ENCODE assay signal across 12 mouse cellular contexts in the genomic region with DNA sequence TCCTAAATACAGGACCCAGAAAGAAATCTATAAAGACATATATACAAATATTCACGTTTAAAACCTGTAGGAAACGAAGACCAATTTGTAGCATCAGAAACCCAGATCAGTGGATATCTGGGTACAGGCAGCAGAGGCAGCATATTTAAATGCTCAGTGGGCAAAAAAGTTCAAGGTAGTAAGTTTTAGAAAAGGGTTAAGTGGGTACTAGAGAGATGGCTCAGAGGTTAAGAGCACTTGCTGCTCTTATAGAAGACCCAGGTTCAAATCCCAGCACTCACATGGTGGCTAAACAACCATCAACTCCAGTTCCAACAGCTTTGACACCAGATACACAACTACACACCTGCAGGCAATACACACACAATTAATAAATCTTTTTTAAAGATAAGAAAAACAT. TPM values are rescaled to one million over a fixed set of nuclear protein-coding genes. Genes with fewer than 3 reads are reported as not detected.
A peak's percentile ranks its signal among the peaks of the same experiment; 100 is the strongest.
DNase-seq lines count a peak whose midpoint lies in the region; ATAC-seq lines count a peak whose summit lies in the region.
"Had no signal": no experiment of that assay in that cellular context is flagged by ENCODE, and none has a peak within 500 bp of the region (broad histone marks: within the 10 kb centered on the region; RNA-seq: fewer than 3 reads in every experiment).

No protein-coding gene starts in this region.

- peaks cover 10% of the 10 kb centered on the region; the same call in 1 of the 2 replicates for H3K4me1 ChIP-seq in hindbrain, embryonic 14.5 days (replicated peaks; ENCODE audit: control insufficient read depth, insufficient read depth, low read length)
- peaks cover 3% of the 10 kb centered on the region; the same call in 1 of the 2 replicates for H3K4me1 ChIP-seq in hindbrain, embryonic 11.5 days (replicated peaks; ENCODE audit: control insufficient read depth, insufficient read depth, low read length)
- H3K4me1 ChIP-seq in neural tube, embryonic 15.5 days = peaks cover 22% of the 10 kb centered on the region
- H3K4me1 ChIP-seq in forebrain, embryonic 14.5 days (ENCODE audit: control insufficient read depth, insufficient read depth, low read length) = peaks cover 12% of the 10 kb centered on the region

- peak overlapping the region; percentile 65; the same call in 1 of the 2 replicates for H3K4me2 ChIP-seq in hindbrain, embryonic 14.5 days (replicated peaks)
- no peak overlapping the region for H3K4me2 ChIP-seq in hindbrain, embryonic 11.5 days (replicated peaks; ENCODE audit: low read depth, low read length)
- peak overlapping the region; percentile 94; the same call in 1 of the 2 replicates for H3K4me2 ChIP-seq in neural tube, embryonic 15.5 days
- peak overlapping the region; percentile 58 for H3K4me2 ChIP-seq in forebrain, embryonic 14.5 days (ENCODE audit: low read length)

- no peak for ATAC-seq in hindbrain, embryonic 14.5 days (ENCODE audit: low FRiP score)
- ATAC-seq in hindbrain, embryonic 11.5 days (ENCODE audit: low FRiP score) = no peak
- no peak for ATAC-seq in neural tube, embryonic 15.5 days (ENCODE audit: low FRiP score)
- no peak for ATAC-seq in forebrain, embryonic 14.5 days
- no peak for ATAC-seq in granulocyte monocyte progenitor cell, adult 5-6 weeks (replicated peaks; ENCODE audit: poor library complexity, severe bottlenecking)

- no peaks in the 10 kb centered on the region for H3K27me3 ChIP-seq in hindbrain, embryonic 14.5 days (ENCODE audit: control insufficient read depth, insufficient read depth, low read length)
- no peaks in the 10 kb centered on the region for H3K27me3 ChIP-seq in hindbrain, embryonic 11.5 days (ENCODE audit: control insufficient read depth, insufficient read depth, low read length)
- no peaks in the 10 kb centered on the region for H3K27me3 ChIP-seq in neural tube, embryonic 15.5 days (replicated peaks)
- H3K27me3 ChIP-seq in forebrain, embryonic 14.5 days (replicated peaks; ENCODE audit: control insufficient read depth, insufficient read depth, low read length) = no peaks in the 10 kb centered on the region

- no peak overlapping the region for H3K9ac ChIP-seq in hindbrain, embryonic 14.5 days
- H3K9ac ChIP-seq in hindbrain, embryonic 11.5 days (ENCODE audit: low read depth, low read length) = no peak overlapping the region
- no peak overlapping the region for H3K9ac ChIP-seq in neural tube, embryonic 15.5 days (replicated peaks)
- H3K9ac ChIP-seq in forebrain, embryonic 14.5 days (ENCODE audit: low read length) = no peak overlapping the region

- intact Hi-C loops in gastrocnemius, postnatal 36 days (cut with DNase I) = loop anchor here (5.0 kb wide), 1 partner anchor 265 kb away; no protein-coding TSS in a partner anchor

- no peaks in the 10 kb centered on the region for H3K9me3 ChIP-seq in hindbrain, embryonic 14.5 days (ENCODE audit: control insufficient read depth, low read length)
- no peaks in the 10 kb centered on the region for H3K9me3 ChIP-seq in hindbrain, embryonic 11.5 days (ENCODE audit: control insufficient read depth, low read length)
- no peaks in the 10 kb centered on the region for H3K9me3 ChIP-seq in neural tube, embryonic 15.5 days (replicated peaks)
- no peaks in the 10 kb centered on the region for H3K9me3 ChIP-seq in forebrain, embryonic 14.5 days (replicated peaks; ENCODE audit: control insufficient read depth, low read length)

- H3K27ac ChIP-seq in hindbrain, embryonic 14.5 days = no peak overlapping the region
- H3K27ac ChIP-seq in hindbrain, embryonic 11.5 days (ENCODE audit: low read depth, low read length) = no peak overlapping the region
- H3K27ac ChIP-seq in neural tube, embryonic 15.5 days (replicated peaks) = no peak overlapping the region
- H3K27ac ChIP-seq in forebrain, embryonic 14.5 days (ENCODE audit: low read depth, low read length) = no peak overlapping the region
- H3K27ac ChIP-seq: heart, adult 2 months had no signal

- H3K36me3 ChIP-seq in hindbrain, embryonic 14.5 days (replicated peaks; ENCODE audit: control insufficient read depth, insufficient read depth) = peaks cover 11% of the 10 kb centered on the region
- no peaks in the 10 kb centered on the region for H3K36me3 ChIP-seq in hindbrain, embryonic 11.5 days (ENCODE audit: control insufficient read depth, insufficient read depth, low read length)
- peaks cover 10% of the 10 kb centered on the region; the same call in 1 of the 2 replicates for H3K36me3 ChIP-seq in neural tube, embryonic 15.5 days
- H3K36me3 ChIP-seq in forebrain, embryonic 14.5 days (ENCODE audit: control insufficient read depth, insufficient read depth, low read length) = peaks cover 12% of the 10 kb centered on the region

- H3K4me3 ChIP-seq in hindbrain, embryonic 14.5 days (replicated peaks; ENCODE audit: low read length) = no peak overlapping the region
- H3K4me3 ChIP-seq in hindbrain, embryonic 11.5 days (ENCODE audit: low read depth, low read length) = no peak overlapping the region
- no peak overlapping the region for H3K4me3 ChIP-seq in neural tube, embryonic 15.5 days (replicated peaks)
- H3K4me3 ChIP-seq in forebrain, embryonic 14.5 days (ENCODE audit: low read depth, low read length) = no peak overlapping the region

- 76% methylated on average over 2 of the region's 2 CpGs for WGBS in hindbrain, embryonic 14.5 days
- 87% methylated on average over 2 of the region's 2 CpGs for WGBS in hindbrain, embryonic 11.5 days
- WGBS in neural tube, embryonic 15.5 days = 83% methylated on average over 2 of the region's 2 CpGs
- WGBS in forebrain, embryonic 14.5 days = 80% methylated on average over 2 of the region's 2 CpGs

- DNase-seq in hindbrain, embryonic 14.5 days (ENCODE audit: low spot score) = no peak
- DNase-seq in hindbrain, embryonic 11.5 days (ENCODE audit: low spot score) = no peak
- no peak for DNase-seq in neural tube, embryonic 10.5 days (ENCODE audit: extremely low spot score, low spot score)
- no peak for DNase-seq in forebrain, embryonic 14.5 days (ENCODE audit: low spot score)
- DNase-seq in gastrocnemius, postnatal 36 days = no peak
- DNase-seq: cerebellum, postnatal 14 days; heart, adult 2 months; kidney, postnatal 10 days; left cerebral cortex, postnatal 4 days; right cerebral cortex, postnatal 4 days had no signal

RNA-seq across cellular contexts. Expression of a gene that starts 1.3 kb away (rescaled TPM):
- polyA plus RNA-seq in hindbrain, embryonic 14.5 days (2014; fragmentation: Nextera tagmentation; extraction: Ambion mirVana) = 68.5 and 70.5 TPM in 2 replicates
- polyA plus RNA-seq in hindbrain, embryonic 11.5 days (2014; fragmentation: Nextera tagmentation; extraction: Ambion mirVana) = 84.7 and 87.6 TPM in 2 replicates
- polyA plus RNA-seq in neural tube, embryonic 15.5 days (2015; fragmentation: Nextera tagmentation; extraction: Ambion mirVana) = 68.0 and 80.3 TPM in 2 replicates
- 84.5 and 85.5 TPM in 2 replicates for polyA plus RNA-seq in forebrain, embryonic 14.5 days (2014; fragmentation: Nextera tagmentation; extraction: Ambion mirVana)
- total RNA-seq in granulocyte monocyte progenitor cell, adult 5-6 weeks (2014; fragmentation: Nextera tagmentation) = 40.9 and 101 TPM in 2 replicates
- total RNA-seq in granulocyte monocyte progenitor cell, adult 5-6 weeks (2017) = 69.2 and 69.6 TPM in 2 replicates
- total RNA-seq in gastrocnemius, postnatal 36 days (2021) = 10 to 100 TPM; 13.3 to 17.3 TPM

RNA-seq across cellular contexts. Expression of a gene that starts 1.4 kb away (rescaled TPM):
- 30.8 and 31.5 TPM in 2 replicates for polyA plus RNA-seq in hindbrain, embryonic 14.5 days (2014; fragmentation: Nextera tagmentation; extraction: Ambion mirVana)
- polyA plus RNA-seq in hindbrain, embryonic 11.5 days (2014; fragmentation: Nextera tagmentation; extraction: Ambion mirVana) = 24.5 and 27.2 TPM in 2 replicates
- 26.4 and 31.8 TPM in 2 replicates for polyA plus RNA-seq in neural tube, embryonic 15.5 days (2015; fragmentation: Nextera tagmentation; extraction: Ambion mirVana)
- polyA plus RNA-seq in forebrain, embryonic 14.5 days (2014; fragmentation: Nextera tagmentation; extraction: Ambion mirVana) = 36.2 and 40.7 TPM in 2 replicates
- total RNA-seq in granulocyte monocyte progenitor cell, adult 5-6 weeks (2014; fragmentation: Nextera tagmentation) = 18.1 and 21.1 TPM in 2 replicates
- total RNA-seq in granulocyte monocyte progenitor cell, adult 5-6 weeks (2017) = 12.4 and 13.5 TPM in 2 replicates
- total RNA-seq in gastrocnemius, postnatal 36 days (2021) = 1 to 10 TPM; 3.8 to 5.1 TPM

RNA-seq across cellular contexts. Expression of a gene that starts 57.0 kb away (rescaled TPM):
- 2.5 and 3.0 TPM in 2 replicates for polyA plus RNA-seq in hindbrain, embryonic 14.5 days (2014; fragmentation: Nextera tagmentation; extraction: Ambion mirVana)
- 1.0 and 1.3 TPM in 2 replicates for polyA plus RNA-seq in hindbrain, embryonic 11.5 days (2014; fragmentation: Nextera tagmentation; extraction: Ambion mirVana)
- polyA plus RNA-seq in neural tube, embryonic 15.5 days (2015; fragmentation: Nextera tagmentation; extraction: Ambion mirVana) = 2.0 and 4.0 TPM in 2 replicates
- 1.3 and 1.6 TPM in 2 replicates for polyA plus RNA-seq in forebrain, embryonic 14.5 days (2014; fragmentation: Nextera tagmentation; extraction: Ambion mirVana)
- 5.2 and 7.5 TPM in 2 replicates for total RNA-seq in granulocyte monocyte progenitor cell, adult 5-6 weeks (2014; fragmentation: Nextera tagmentation)
- 2.1 and 2.7 TPM in 2 replicates for total RNA-seq in granulocyte monocyte progenitor cell, adult 5-6 weeks (2017)
- under 1 TPM; 0.15 to 0.20 TPM for total RNA-seq in gastrocnemius, postnatal 36 days (2021)
